Mouse (Mus musculus) liver, embryonic 11.5 days (tissue): ENCODE measurements at regions not wholly inside any gene's neighbourhood (a gene's known extent, or its start where the extent isn't known, plus 50 kb on each side); places are given as distances from the start of the nearest gene placed in this dataset.

Experiments
- ATAC-seq: fragments of 200-750 bp; cut with Nextera tagmentation; replicated peaks from 2 replicates; pipeline ENCODE4 v1.8.0; 2017; ENCODE audit warnings: moderate number of reproducible peaks, mild to moderate bottlenecking, moderate TSS enrichment, moderate library complexity; ENCODE audit not compliant: low FRiP score
- DNase-seq: peaks from one replicate; pipeline ENCODE4 v3.0.0-alpha.2; 2017; ENCODE audit warnings: low spot score
- H3K27ac ChIP-seq: fragments of 300-500 bp; sonication (generic); 2 replicates; pipeline ENCODE4 v1.5.1; 2014; ENCODE audit warnings: mild to moderate bottlenecking, low read depth, low read length, control low read depth
- H3K27me3 ChIP-seq: fragments of 300-500 bp; sonication (generic); replicated peaks from 2 replicates; pipeline ENCODE4 v1.6.1; 2014; ENCODE audit warnings: low read length, mixed read lengths; ENCODE audit not compliant: control insufficient read depth, insufficient read depth
- H3K36me3 ChIP-seq: fragments of 300-500 bp; sonication (generic); 2 replicates; pipeline ENCODE4 v1.6.1; 2014; ENCODE audit warnings: mild to moderate bottlenecking, low read length, moderate library complexity, mixed read lengths; ENCODE audit not compliant: control insufficient read depth, insufficient read depth
- H3K4me1 ChIP-seq: fragments of 300-500 bp; sonication (generic); replicated peaks from 2 replicates; pipeline ENCODE4 v1.6.1; 2014; ENCODE audit warnings: low read length, mixed read lengths; ENCODE audit not compliant: control insufficient read depth, insufficient read depth
- H3K4me2 ChIP-seq: fragments of 300-500 bp; sonication (generic); 2 replicates; pipeline ENCODE4 v1.6.1; 2014; ENCODE audit warnings: mild to moderate bottlenecking, control low read depth, moderate library complexity
- H3K4me3 ChIP-seq: fragments of 300-500 bp; sonication (generic); 2 replicates; pipeline ENCODE4 v1.5.1; 2014; ENCODE audit warnings: low read depth, low read length, control low read depth
- H3K9ac ChIP-seq: fragments of 300-500 bp; sonication (generic); 2 replicates; pipeline ENCODE4 v1.6.1; 2014; ENCODE audit warnings: low read depth, low read length, control low read depth
- H3K9me3 ChIP-seq: fragments of 300-500 bp; sonication (generic); 2 replicates; pipeline ENCODE4 v1.6.1; 2016; ENCODE audit warnings: low read length, inconsistent platforms, mixed read lengths; ENCODE audit not compliant: control insufficient read depth
- WGBS: fragments of 180-500 bp; shearing (Covaris S2); extraction: QIAGEN DNeasy Blood & Tissue Kit; methylation state at CpG from one replicate; pipeline ENCODE4 v1.1.7; 2014; 5-methylcytosine and 5-hydroxymethylcytosine counted together

GRCm38 (mm10) chr9:113157474-113158076, 550.5 kb downstream of the Pdcd6ip start:
- no peak overlapping the region for H3K4me3 ChIP-seq
- H3K9ac ChIP-seq = no peak overlapping the region
- no peaks in the 10 kb centered on the region for H3K9me3 ChIP-seq
- DNase-seq = no peak
- no peak for ATAC-seq
- no peaks in the 10 kb centered on the region for H3K36me3 ChIP-seq
- H3K27ac ChIP-seq = no peak overlapping the region
- no peak overlapping the region for H3K4me2 ChIP-seq
- H3K27me3 ChIP-seq = no peaks in the 10 kb centered on the region
- 84% methylated on average over 17 of the region's 17 CpGs for WGBS
- H3K4me1 ChIP-seq = no peaks in the 10 kb centered on the region

GRCm38 (mm10) chr9:113156707-113157106, 551.4 kb downstream of the Pdcd6ip start:
- no peaks in the 10 kb centered on the region for H3K4me1 ChIP-seq
- no peak for DNase-seq
- no peak overlapping the region for H3K4me3 ChIP-seq
- no peaks in the 10 kb centered on the region for H3K9me3 ChIP-seq
- H3K27me3 ChIP-seq = no peaks in the 10 kb centered on the region
- H3K27ac ChIP-seq = no peak overlapping the region
- 58% methylated on average over 3 of the region's 3 CpGs for WGBS
- H3K4me2 ChIP-seq = no peak overlapping the region
- no peak for ATAC-seq
- no peaks in the 10 kb centered on the region for H3K36me3 ChIP-seq
- H3K9ac ChIP-seq = no peak overlapping the region

GRCm38 (mm10) chr9:113149084-113149483, 559.0 kb downstream of the Pdcd6ip start:
- H3K4me1 ChIP-seq = no peaks in the 10 kb centered on the region
- H3K9ac ChIP-seq = no peak overlapping the region
- WGBS = 63% methylated on average over 5 of the region's 5 CpGs
- DNase-seq = no peak
- H3K9me3 ChIP-seq = no peaks in the 10 kb centered on the region
- H3K36me3 ChIP-seq = no peaks in the 10 kb centered on the region
- no peaks in the 10 kb centered on the region for H3K27me3 ChIP-seq
- no peak overlapping the region for H3K4me2 ChIP-seq
- no peak overlapping the region for H3K27ac ChIP-seq
- no peak for ATAC-seq
- no peak overlapping the region for H3K4me3 ChIP-seq

DNA sequence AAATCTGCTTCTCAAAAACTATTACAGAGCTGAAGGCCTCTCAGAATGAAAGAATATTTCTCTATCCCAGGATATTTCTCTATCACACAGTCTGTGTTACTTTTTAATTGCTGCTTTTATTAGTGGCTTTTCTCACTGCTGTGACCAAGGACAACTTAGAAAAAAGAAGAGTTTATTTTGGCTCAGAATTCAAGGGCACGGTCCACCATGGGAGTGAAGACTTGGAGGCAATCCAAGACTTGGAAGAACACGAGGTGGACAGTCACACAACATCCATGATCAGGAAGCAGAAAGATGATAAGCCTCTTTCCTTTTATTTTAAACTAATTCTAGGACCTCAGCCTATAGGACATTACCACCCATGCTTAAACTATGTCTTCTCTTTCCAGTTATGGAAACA, 561.5 kb downstream of the Pdcd6ip start:
- H3K4me1 ChIP-seq = no peaks in the 10 kb centered on the region
- no peaks in the 10 kb centered on the region for H3K36me3 ChIP-seq
- WGBS = 66% methylated on average over 2 of the region's 2 CpGs
- no peaks in the 10 kb centered on the region for H3K9me3 ChIP-seq
- DNase-seq = no peak
- no peak overlapping the region for H3K27ac ChIP-seq
- no peak overlapping the region for H3K4me3 ChIP-seq
- H3K27me3 ChIP-seq = no peaks in the 10 kb centered on the region
- no peak overlapping the region for H3K9ac ChIP-seq
- H3K4me2 ChIP-seq = no peak overlapping the region
- no peak for ATAC-seq

- no peaks in the 10 kb centered on the region for H3K27me3 ChIP-seq
- H3K9ac ChIP-seq = no peak overlapping the region
- no peaks in the 10 kb centered on the region for H3K9me3 ChIP-seq
- 64% methylated on average over 2 of the region's 2 CpGs for WGBS
- H3K27ac ChIP-seq = no peak overlapping the region
- no peaks in the 10 kb centered on the region for H3K4me1 ChIP-seq
- H3K4me2 ChIP-seq = no peak overlapping the region
- ATAC-seq (no peak), DNase-seq (no peak)
- no peak overlapping the region for H3K4me3 ChIP-seq
- no peaks in the 10 kb centered on the region for H3K36me3 ChIP-seq
Observed at GRCm38 (mm10) chr9:113145036-113145435, 563.0 kb downstream of the Pdcd6ip start.

GRCm38 (mm10) chr9:113134611-113135010, 573.4 kb downstream of the Pdcd6ip start:
- DNase-seq (no peak), ATAC-seq (no peak)
- no peak overlapping the region for H3K9ac ChIP-seq
- no peaks in the 10 kb centered on the region for H3K4me1 ChIP-seq
- no peaks in the 10 kb centered on the region for H3K27me3 ChIP-seq
- H3K4me3 ChIP-seq = no peak overlapping the region
- WGBS = 85% methylated on average over 3 of the region's 3 CpGs
- no peak overlapping the region for H3K27ac ChIP-seq
- H3K36me3 ChIP-seq = no peaks in the 10 kb centered on the region
- no peak overlapping the region for H3K4me2 ChIP-seq
- no peaks in the 10 kb centered on the region for H3K9me3 ChIP-seq

GRCm38 (mm10) chr9:113123004-113123692, 584.9 kb downstream of the Pdcd6ip start:
- H3K27ac ChIP-seq = no peak overlapping the region
- no peak overlapping the region for H3K4me2 ChIP-seq
- DNase-seq (no peak), ATAC-seq (no peak)
- no peaks in the 10 kb centered on the region for H3K9me3 ChIP-seq
- no peaks in the 10 kb centered on the region for H3K36me3 ChIP-seq
- whole genome bisulfite sequencing = 71% methylated on average over 7 of the region's 7 CpGs
- H3K4me1 ChIP-seq = no peaks in the 10 kb centered on the region
- H3K9ac ChIP-seq = no peak overlapping the region
- no peaks in the 10 kb centered on the region for H3K27me3 ChIP-seq
- no peak overlapping the region for H3K4me3 ChIP-seq

DNA sequence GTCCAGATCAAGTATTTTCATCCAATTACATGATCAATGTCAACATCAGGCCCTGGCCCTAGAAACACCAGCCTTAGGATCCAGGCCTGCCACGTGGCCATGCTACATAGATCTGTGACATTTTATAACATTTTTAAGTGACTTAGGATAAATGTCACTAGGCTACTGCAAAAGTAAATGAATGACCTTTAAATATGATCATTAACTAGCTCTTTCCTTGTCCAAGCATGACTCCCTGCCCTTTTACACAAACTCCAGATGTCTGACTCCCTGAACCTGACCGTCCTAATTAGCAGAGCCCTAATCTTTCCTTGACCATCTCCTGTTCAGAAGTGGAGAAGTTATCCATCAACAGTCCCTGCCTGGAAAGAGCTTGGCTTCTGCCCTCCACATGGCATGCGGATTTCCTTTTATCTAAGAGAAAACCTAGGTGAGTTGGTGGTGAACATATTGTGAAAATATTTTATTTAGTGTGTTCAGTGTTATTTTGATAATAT, 585.8 kb downstream of the Pdcd6ip start:
- no peaks in the 10 kb centered on the region for H3K4me1 ChIP-seq
- DNase-seq (no peak), ATAC-seq (no peak)
- H3K4me3 ChIP-seq = no peak overlapping the region
- no peak overlapping the region for H3K4me2 ChIP-seq
- no peaks in the 10 kb centered on the region for H3K27me3 ChIP-seq
- no peak overlapping the region for H3K27ac ChIP-seq
- H3K36me3 ChIP-seq = no peaks in the 10 kb centered on the region
- H3K9me3 ChIP-seq = no peaks in the 10 kb centered on the region
- H3K9ac ChIP-seq = no peak overlapping the region
- 69% methylated on average over 3 of the region's 3 CpGs for WGBS

GRCm38 (mm10) chr9:113120385-113120784, 587.7 kb downstream of the Pdcd6ip start:
- ATAC-seq (peak; percentile 89), DNase-seq (no peak)
- no peaks in the 10 kb centered on the region for H3K27me3 ChIP-seq
- no peak overlapping the region for H3K4me3 ChIP-seq
- H3K9me3 ChIP-seq = no peaks in the 10 kb centered on the region
- H3K27ac ChIP-seq = no peak overlapping the region
- H3K9ac ChIP-seq = no peak overlapping the region
- no peaks in the 10 kb centered on the region for H3K36me3 ChIP-seq
- no peaks in the 10 kb centered on the region for H3K4me1 ChIP-seq
- no peak overlapping the region for H3K4me2 ChIP-seq
